Comparison of ENCODE assay signal across 8 mouse cellular contexts in the genomic region with DNA sequence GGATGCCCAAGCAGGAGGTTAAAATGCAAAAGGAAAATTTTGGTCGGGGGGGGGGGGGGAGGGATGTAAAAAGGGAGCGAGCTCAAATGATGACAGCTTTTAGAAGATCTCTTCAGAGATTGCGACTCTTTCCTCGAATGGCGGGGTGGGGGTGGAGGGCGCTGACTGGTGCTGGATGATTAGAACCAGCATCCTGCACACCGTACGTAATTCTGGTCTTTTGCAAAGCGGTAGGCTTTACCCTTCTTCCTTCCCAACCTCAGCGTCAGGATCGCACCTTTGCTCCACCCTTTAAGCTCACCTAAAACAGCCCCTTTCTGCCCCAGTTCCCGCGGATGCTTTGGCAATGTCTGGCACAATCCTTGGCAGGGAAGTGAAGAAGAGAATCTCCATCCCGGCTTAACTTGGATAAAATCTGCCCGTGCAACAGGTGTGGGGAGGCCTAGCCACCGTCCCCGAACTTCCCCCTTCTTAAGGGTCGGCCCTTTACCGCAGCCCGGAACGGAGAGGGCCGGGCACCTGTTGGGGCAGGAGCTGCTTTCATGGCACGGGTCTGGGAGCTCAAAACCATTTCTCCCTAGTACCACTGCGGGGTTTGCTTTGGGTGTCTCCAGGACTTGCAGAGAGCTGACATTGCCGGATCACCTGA. TPM values are rescaled to one million over a fixed set of nuclear protein-coding genes. Genes with fewer than 3 reads are reported as not detected.
DNase-seq lines count a peak whose midpoint lies in the region; ATAC-seq and TF ChIP-seq lines count a peak whose summit lies in the region.

No protein-coding gene starts in this region.

- TF ChIP-seq CTCF in thymus, adult 2 months (IDR thresholded peaks at IDR 0.05; ENCODE audit: borderline replicate concordance, control insufficient read depth, extremely low read depth, insufficient read depth, low read length, poor library complexity), result no peak

- ATAC-seq in cerebellum, adult (ENCODE audit: insufficient number of reproducible peaks, low FRiP score, low TSS enrichment), result no peak
- ATAC-seq in intestine, embryonic 16.5 days, result no peak
- no peak for ATAC-seq in neural tube, embryonic 13.5 days (ENCODE audit: low read depth)

- no peaks in the 10 kb centered on the region for H3K9me3 ChIP-seq in intestine, embryonic 16.5 days (ENCODE audit: control insufficient read depth, low read length)
- H3K9me3 ChIP-seq in neural tube, embryonic 13.5 days, result no peaks in the 10 kb centered on the region

- H3K4me1 ChIP-seq in thymus, adult 2 months (replicated peaks; ENCODE audit: control insufficient read depth, insufficient read depth, low read length), result peaks cover 23% of the 10 kb centered on the region
- H3K4me1 ChIP-seq in intestine, embryonic 16.5 days (ENCODE audit: control insufficient read depth, insufficient read depth, low read length), result peaks cover 40% of the 10 kb centered on the region
- peaks cover 76% of the 10 kb centered on the region for H3K4me1 ChIP-seq in neural tube, embryonic 13.5 days (replicated peaks)

- no peak overlapping the region for H3K27ac ChIP-seq in thymus, adult 2 months (ENCODE audit: control insufficient read depth, insufficient read depth, low read length)
- H3K27ac ChIP-seq in intestine, embryonic 16.5 days (ENCODE audit: low read length), result peak overlapping the region; percentile 84
- H3K27ac ChIP-seq in neural tube, embryonic 13.5 days (replicated peaks), result peak overlapping the region; percentile 96

- DNase-seq in cerebellum, adult 18-20 months, result peak; percentile 29 to 46
- DNase-seq in thymus, adult 2 months, result no peak
- DNase-seq in thymus, postnatal 10 days (ENCODE audit: low spot score in 2 of 2), result no peak
- DNase-seq in urinary bladder, postnatal 14 days (ENCODE audit: low spot score), result no peak
- DNase-seq in left cerebral cortex, adult 11 months (ENCODE audit: low spot score), result no peak

- WGBS in thymus, adult 2 months, result under 1% methylated on average over 25 of the region's 25 CpGs
- WGBS in intestine, embryonic 16.5 days, result 3% methylated on average over 25 of the region's 25 CpGs
- 1% methylated on average over 25 of the region's 25 CpGs for WGBS in neural tube, embryonic 13.5 days

- TF ChIP-seq POLR2A in thymus, adult 2 months (IDR thresholded peaks at IDR 0.05; ENCODE audit: control insufficient read depth, extremely low read depth, insufficient read depth, low read length, poor library complexity), result no peak

- peak overlapping the region; percentile 48 for H3K4me3 ChIP-seq in thymus, adult 2 months (ENCODE audit: control insufficient read depth, insufficient read depth, low read length)
- peak overlapping the region; percentile 83 for H3K4me3 ChIP-seq in intestine, embryonic 16.5 days (ENCODE audit: low read length)
- H3K4me3 ChIP-seq in neural tube, embryonic 13.5 days, result peak overlapping the region; percentile 62

- H3K36me3 ChIP-seq in thymus, adult 2 months (ENCODE audit: control insufficient read depth, insufficient read depth, low read length), result no peaks in the 10 kb centered on the region
- no peaks in the 10 kb centered on the region for H3K36me3 ChIP-seq in intestine, embryonic 16.5 days (ENCODE audit: control insufficient read depth, insufficient read depth, low read length)
- peaks cover 2% of the 10 kb centered on the region; the same call in 1 of the 2 replicates for H3K36me3 ChIP-seq in neural tube, embryonic 13.5 days

- H3K9ac ChIP-seq in intestine, embryonic 16.5 days (ENCODE audit: low read depth, low read length), result peak overlapping the region; percentile 83
- H3K9ac ChIP-seq in neural tube, embryonic 13.5 days, result peak overlapping the region; percentile 94

- peaks cover 10% of the 10 kb centered on the region; the same call in 1 of the 2 replicates for H3K27me3 ChIP-seq in thymus, adult 2 months (ENCODE audit: control insufficient read depth, insufficient read depth, low read length)
- H3K27me3 ChIP-seq in intestine, embryonic 16.5 days (replicated peaks; ENCODE audit: control insufficient read depth, insufficient read depth, low read length), result peaks cover 3% of the 10 kb centered on the region; the same call in 1 of the 2 replicates
- H3K27me3 ChIP-seq in neural tube, embryonic 13.5 days, result peaks cover 22% of the 10 kb centered on the region

- peak overlapping the region; percentile 98 for H3K4me2 ChIP-seq in intestine, embryonic 16.5 days (ENCODE audit: low read depth, low read length)
- peak overlapping the region; percentile 88 for H3K4me2 ChIP-seq in neural tube, embryonic 13.5 days

RNA-seq across cellular contexts. Expression of a gene that starts 3.3 kb away (rescaled TPM):
- 102 and 127 TPM in 2 replicates for polyA plus RNA-seq in thymus, adult 2 months (2012; rRNA removed)
- polyA plus RNA-seq in intestine, embryonic 16.5 days (2015; fragmentation: Nextera tagmentation; extraction: Ambion mirVana), result 20.3 and 22.8 TPM in 2 replicates
- polyA plus RNA-seq in neural tube, embryonic 13.5 days (2015; fragmentation: Nextera tagmentation; extraction: Ambion mirVana), result 124 and 137 TPM in 2 replicates

RNA-seq across cellular contexts. Expression of a gene that starts 24.1 kb away (rescaled TPM):
- 211 and 230 TPM in 2 replicates for polyA plus RNA-seq in thymus, adult 2 months (2012; rRNA removed)
- polyA plus RNA-seq in intestine, embryonic 16.5 days (2015; fragmentation: Nextera tagmentation; extraction: Ambion mirVana), result 17.1 and 18.8 TPM in 2 replicates
- polyA plus RNA-seq in neural tube, embryonic 13.5 days (2015; fragmentation: Nextera tagmentation; extraction: Ambion mirVana), result 10.4 and 10.7 TPM in 2 replicates

RNA-seq across cellular contexts. Expression of a gene that starts 28.7 kb away (rescaled TPM):
- 59.7 and 65.5 TPM in 2 replicates for polyA plus RNA-seq in thymus, adult 2 months (2012; rRNA removed)
- polyA plus RNA-seq in intestine, embryonic 16.5 days (2015; fragmentation: Nextera tagmentation; extraction: Ambion mirVana), result 15.6 and 17.6 TPM in 2 replicates
- polyA plus RNA-seq in neural tube, embryonic 13.5 days (2015; fragmentation: Nextera tagmentation; extraction: Ambion mirVana), result 20.5 and 21.7 TPM in 2 replicates

RNA-seq across cellular contexts. Expression of a gene that starts 43.3 kb away (rescaled TPM):
- 2.6 and 2.8 TPM in 2 replicates for polyA plus RNA-seq in thymus, adult 2 months (2012; rRNA removed)
- polyA plus RNA-seq in intestine, embryonic 16.5 days (2015; fragmentation: Nextera tagmentation; extraction: Ambion mirVana), result 0.95 and 1.1 TPM in 2 replicates
- 6.2 and 7.4 TPM in 2 replicates for polyA plus RNA-seq in neural tube, embryonic 13.5 days (2015; fragmentation: Nextera tagmentation; extraction: Ambion mirVana)

Comparison
In these comparisons a context has a peak if more than half of its experiments do, and no peak if none do; other contexts are left out.
1. DNase-seq: peak in cerebellum, adult 18-20 months (2 of 2); none in thymus, adult 2 months (single experiment), thymus, postnatal 10 days (0 of 2), urinary bladder, postnatal 14 days (single experiment) and left cerebral cortex, adult 11 months (single experiment).
2. RNA of a gene that starts 24.1 kb away (polyA plus RNA-seq): 211 to 230 TPM in thymus, adult 2 months; 17.1 to 18.8 TPM in intestine, embryonic 16.5 days and 10.4 to 10.7 TPM in neural tube, embryonic 13.5 days; every median in the first group is over 10 times any median in the second.
3. Peak in every context shown above with its lines, with median percentiles within 50 percentile points of each other: H3K4me3 ChIP-seq.